Mouse (Mus musculus): ENCODE data around the gene Angpt4.

DNA sequence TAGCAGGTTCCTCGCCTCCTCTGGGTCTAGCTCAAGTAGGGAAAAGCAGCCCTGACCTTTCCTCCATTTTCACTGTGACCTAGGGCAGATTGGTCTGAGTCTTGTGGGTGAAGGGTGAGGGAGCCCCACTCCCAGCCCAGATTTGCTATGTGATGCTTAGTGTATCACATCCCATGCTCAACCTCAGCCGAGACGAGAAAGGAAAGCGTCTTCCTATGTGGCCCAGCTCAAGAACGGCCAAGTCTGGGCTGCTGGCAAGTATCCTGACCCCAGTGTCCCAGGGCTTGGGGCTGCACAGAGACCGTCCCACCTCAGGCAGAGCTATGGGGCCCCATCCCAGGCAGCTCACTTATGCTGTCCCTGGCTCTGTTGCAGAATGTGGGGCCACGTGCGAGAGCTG is 42.8 kb upstream of the Angpt4 start:
- TF ChIP-seq POLR2A (IDR thresholded peaks at IDR 0.05; ENCODE audit: control insufficient read depth, extremely low read depth, insufficient read depth, low read length, poor library complexity) (no peak), CTCF (IDR thresholded peaks at IDR 0.05; ENCODE audit: borderline replicate concordance, control insufficient read depth, extremely low read depth, insufficient read depth, low read length, poor library complexity) (no peak)

All from thymus, adult 2 months (tissue).